Mouse (Mus musculus) hindbrain, embryonic 14.5 days (tissue): ENCODE data around the gene Ufc1. TPM values are rescaled to one million over a fixed set of nuclear protein-coding genes. Genes with fewer than 3 reads are reported as not detected.
"Not testable (repeated sequence)": the region's sequence is repeated elsewhere in the genome, so short reads cannot be mapped to it uniquely, and the experiment has no call there.

Experiments
- ATAC-seq: fragments of 200-750 bp; cut with Nextera tagmentation; 2 replicates; pipeline ENCODE4 v1.8.0; 2017; ENCODE audit warnings: moderate number of reproducible peaks, mild to moderate bottlenecking, moderate TSS enrichment, moderate library complexity; ENCODE audit not compliant: low FRiP score
- DNase-seq: peaks from one replicate; pipeline ENCODE4 v3.0.0-alpha.2; 2015; ENCODE audit warnings: low spot score
- H3K27ac ChIP-seq: fragments of 300-500 bp; sonication (generic); 2 replicates; pipeline ENCODE4 v1.5.1; 2014; ENCODE audit warnings: mild to moderate bottlenecking, moderate library complexity
- H3K27me3 ChIP-seq: fragments of 300-500 bp; sonication (generic); 2 replicates; pipeline ENCODE4 v1.6.1; 2014; ENCODE audit warnings: mild to moderate bottlenecking, low read length, mixed read lengths; ENCODE audit not compliant: control insufficient read depth, insufficient read depth
- H3K36me3 ChIP-seq: fragments of 300-500 bp; sonication (generic); replicated peaks from 2 replicates; pipeline ENCODE4 v1.6.1; 2014; ENCODE audit not compliant: control insufficient read depth, insufficient read depth
- H3K4me1 ChIP-seq: fragments of 300-500 bp; sonication (generic); replicated peaks from 2 replicates; pipeline ENCODE4 v1.6.1; 2014; ENCODE audit warnings: antibody characterized with exemption, low read length, mixed read lengths; ENCODE audit not compliant: control insufficient read depth, insufficient read depth
- H3K4me2 ChIP-seq: fragments of 300-500 bp; sonication (generic); replicated peaks from 2 replicates; pipeline ENCODE4 v1.6.1; 2014; ENCODE audit warnings: mild to moderate bottlenecking, moderate library complexity
- H3K4me3 ChIP-seq: fragments of 300-500 bp; sonication (generic); replicated peaks from 2 replicates; pipeline ENCODE4 v1.5.1; 2014; ENCODE audit warnings: mild to moderate bottlenecking, low read length
- H3K9ac ChIP-seq: fragments of 300-500 bp; sonication (generic); 2 replicates; pipeline ENCODE4 v1.6.1; 2014
- H3K9me3 ChIP-seq: fragments of 300-500 bp; sonication (generic); 2 replicates; pipeline ENCODE4 v1.6.1; 2016; ENCODE audit warnings: low read length; ENCODE audit not compliant: control insufficient read depth
- WGBS: fragments of 180-500 bp; shearing (Covaris S2); extraction: QIAGEN DNeasy Blood & Tissue Kit; methylation state at CpG from one replicate; pipeline ENCODE4 v1.1.7; 2014; 5-methylcytosine and 5-hydroxymethylcytosine counted together
- polyA plus RNA-seq: library from polyadenylated mRNA; unstranded; fragments of >200 nt; fragmentation: Nextera tagmentation; extraction: Ambion mirVana; gene quantifications from 2 replicates; pipeline ENCODE4 v1.2.1, GENCODE M21; 2014

Ufc1 gene
- polyA plus RNA-seq, 1 experiment from 2014 or later, result 131 TPM

- no peaks in the 10 kb centered on the region for H3K27me3 ChIP-seq
- no peak for ATAC-seq
- H3K36me3 ChIP-seq, result 0 out of 2 replicates have a peak, but pooled peaks cover 9% of the 10 kb centered on the region
- H3K4me1 ChIP-seq, result peaks cover 20% of the 10 kb centered on the region
- H3K4me3 ChIP-seq, result no peak overlapping the region
- H3K4me2 ChIP-seq, result no peak overlapping the region
- H3K9ac ChIP-seq, result no peak overlapping the region
- WGBS, result 87% methylated on average over 2 of the region's 2 CpGs
- no peak overlapping the region for H3K27ac ChIP-seq
- DNase-seq, result no peak
- H3K9me3 ChIP-seq, result no peaks in the 10 kb centered on the region
Observed at GRCm38 (mm10) chr1:171325571-171325970, 30.7 kb upstream of the Ufc1 start.

GRCm38 (mm10) chr1:171322012-171322411, 27.2 kb upstream of the Ufc1 start:
- peaks cover under 1% of the 10 kb centered on the region; the same call in 1 of the 2 replicates for H3K4me1 ChIP-seq
- H3K4me2 ChIP-seq, result no peak overlapping the region
- no peak overlapping the region for H3K9ac ChIP-seq
- peak; percentile 40; the same call in 1 of the 2 replicates for ATAC-seq
- H3K36me3 ChIP-seq, result 0 out of 2 replicates have a peak, but pooled peaks cover 9% of the 10 kb centered on the region
- H3K27me3 ChIP-seq, result no peaks in the 10 kb centered on the region
- H3K4me3 ChIP-seq, result no peak overlapping the region
- DNase-seq, result no peak
- 93% methylated on average over 1 of the region's 1 CpGs for WGBS
- no peak overlapping the region for H3K27ac ChIP-seq
- no peaks in the 10 kb centered on the region for H3K9me3 ChIP-seq

- DNase-seq (peak; percentile 42), ATAC-seq (no peak)
- Histone ChIP-seq H3K27me3 (no peaks in the 10 kb centered on the region), H3K4me2 (no peak overlapping the region), H3K36me3 (0 out of 2 replicates have a peak, but pooled peaks cover 9% of the 10 kb centered on the region), H3K4me1 (no peaks in the 10 kb centered on the region; the same call in 1 of the 2 replicates), H3K9ac (no peak overlapping the region), H3K9me3 (no peaks in the 10 kb centered on the region), H3K27ac (no peak overlapping the region), H3K4me3 (no peak overlapping the region)
Observed at GRCm38 (mm10) chr1:171321415-171321814, 26.6 kb upstream of the Ufc1 start.

GRCm38 (mm10) chr1:171320151-171320550, 25.3 kb upstream of the Ufc1 start:
- no peak overlapping the region for H3K27ac ChIP-seq
- H3K27me3 ChIP-seq, result no peaks in the 10 kb centered on the region
- H3K4me1 ChIP-seq, result no peaks in the 10 kb centered on the region
- H3K4me2 ChIP-seq, result 0 out of 2 replicates have a peak overlapping the region, but pooled peaks have one; percentile 15
- H3K9me3 ChIP-seq, result no peaks in the 10 kb centered on the region
- ATAC-seq (no peak), DNase-seq (no peak)
- no peak overlapping the region for H3K9ac ChIP-seq
- H3K4me3 ChIP-seq, result no peak overlapping the region; the same call in 1 of the 2 replicates
- 0 out of 2 replicates have a peak, but pooled peaks cover 3% of the 10 kb centered on the region for H3K36me3 ChIP-seq
- WGBS, result 15% methylated on average over 5 of the region's 5 CpGs

- H3K27ac ChIP-seq, result no peak overlapping the region
- H3K36me3 ChIP-seq, result 0 out of 2 replicates have a peak, but pooled peaks cover 3% of the 10 kb centered on the region
- no peaks in the 10 kb centered on the region for H3K9me3 ChIP-seq
- 12% methylated on average over 7 of the region's 7 CpGs for WGBS
- H3K9ac ChIP-seq, result no peak overlapping the region
- ATAC-seq (no peak), DNase-seq (no peak)
- no peaks in the 10 kb centered on the region for H3K27me3 ChIP-seq
- 0 out of 2 replicates have a peak overlapping the region, but pooled peaks have one; percentile 15 for H3K4me2 ChIP-seq
- no peak overlapping the region; the same call in 1 of the 2 replicates for H3K4me3 ChIP-seq
- no peaks in the 10 kb centered on the region for H3K4me1 ChIP-seq
Observed at GRCm38 (mm10) chr1:171319748-171320147, 24.9 kb upstream of the Ufc1 start.

- no peaks in the 10 kb centered on the region for H3K9me3 ChIP-seq
- H3K4me1 ChIP-seq, result no peaks in the 10 kb centered on the region
- no peak overlapping the region for H3K4me2 ChIP-seq
- no peaks in the 10 kb centered on the region for H3K36me3 ChIP-seq
- H3K4me3 ChIP-seq, result no peak overlapping the region
- no peaks in the 10 kb centered on the region for H3K27me3 ChIP-seq
- no peak for ATAC-seq
- H3K27ac ChIP-seq, result no peak overlapping the region
- WGBS, result 70% methylated on average over 2 of the region's 2 CpGs
- H3K9ac ChIP-seq, result no peak overlapping the region
- no peak for DNase-seq
Observed at GRCm38 (mm10) chr1:171309321-171309720, 14.5 kb upstream of the Ufc1 start.

GRCm38 (mm10) chr1:171306157-171306556, 11.3 kb upstream of the Ufc1 start:
- H3K27ac ChIP-seq, DNase-seq, H3K27me3 ChIP-seq, H3K9ac ChIP-seq, H3K9me3 ChIP-seq, ATAC-seq, H3K4me1 ChIP-seq, H3K4me3 ChIP-seq, H3K36me3 ChIP-seq, H3K4me2 ChIP-seq: not testable (repeated sequence)
- WGBS, result 76% methylated on average over 5 of the region's 5 CpGs

GRCm38 (mm10) chr1:171298226-171298625, 3.4 kb upstream of the Ufc1 start:
- Histone ChIP-seq H3K4me2 (no peak overlapping the region), H3K9me3 (no peaks in the 10 kb centered on the region)
- WGBS, result 69% methylated on average over 3 of the region's 3 CpGs

GRCm38 (mm10) chr1:171295063-171295402, 209 bp upstream of the Ufc1 start:
- Histone ChIP-seq H3K4me2 (peak overlapping the region; percentile 89), H3K27me3 (peaks cover 17% of the 10 kb centered on the region; the same call in 1 of the 2 replicates), H3K4me3 (peak overlapping the region; percentile 66), H3K9me3 (no peaks in the 10 kb centered on the region), H3K4me1 (peaks cover 9% of the 10 kb centered on the region), H3K9ac (peak overlapping the region; percentile 81), H3K36me3 (peaks cover under 1% of the 10 kb centered on the region; the same call in 1 of the 2 replicates), H3K27ac (peak overlapping the region; percentile 92)
- ATAC-seq (peak; percentile 13), DNase-seq (no peak)
- WGBS, result 17% methylated on average over 3 of the region's 3 CpGs

More at GRCm38 (mm10) chr1:171298226-171298625, 3.4 kb upstream of the Ufc1 start:
- no peak overlapping the region for H3K27ac ChIP-seq
- no peak overlapping the region for H3K4me3 ChIP-seq
- H3K27me3 ChIP-seq, result peaks cover 17% of the 10 kb centered on the region; the same call in 1 of the 2 replicates
- no peak for DNase-seq
- no peak overlapping the region for H3K9ac ChIP-seq
- H3K36me3 ChIP-seq, result no peaks in the 10 kb centered on the region
- no peak for ATAC-seq
- peaks cover 7% of the 10 kb centered on the region for H3K4me1 ChIP-seq

GRCm38 (mm10) chr1:171293906-171294297, 922 bp downstream of the Ufc1 start:
- Histone ChIP-seq H3K4me2 (peak overlapping the region; percentile 89), H3K9me3 (no peaks in the 10 kb centered on the region), H3K27ac (peak overlapping the region; percentile 92), H3K4me3 (peak overlapping the region; percentile 66), H3K4me1 (peaks cover 9% of the 10 kb centered on the region), H3K9ac (peak overlapping the region; percentile 81), H3K36me3 (peaks cover 12% of the 10 kb centered on the region), H3K27me3 (peaks cover 17% of the 10 kb centered on the region; the same call in 1 of the 2 replicates)
- 39% methylated on average over 5 of the region's 5 CpGs for WGBS
- DNase-seq (no peak), ATAC-seq (no peak)
